Mouse (Mus musculus) left cerebral cortex, adult 11 months (tissue): ENCODE results near the gene Snx29.

Experiments used
- DNase-seq: peaks from one replicate; pipeline ENCODE4 v3.0.0; 2022; ENCODE audit warnings: low spot score

The Snx29 gene

DNA sequence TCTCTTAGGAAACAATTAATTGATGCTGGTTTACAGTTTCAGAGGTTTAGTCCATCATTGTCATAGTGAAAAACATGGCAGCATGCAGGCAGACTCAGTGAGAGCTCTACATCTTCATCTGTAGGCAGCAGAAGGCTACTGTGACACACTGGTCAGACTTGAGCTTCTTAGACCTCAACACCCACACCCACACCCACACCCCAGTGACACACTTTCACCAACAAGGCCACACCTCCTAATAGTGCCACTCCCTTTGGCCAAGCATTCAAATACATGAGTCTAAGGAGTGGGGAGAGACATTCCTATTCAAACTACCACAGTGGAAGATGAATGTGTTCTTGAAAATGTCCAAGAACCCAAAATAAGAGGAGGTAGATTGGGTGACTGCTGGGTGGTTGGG is 460.6 kb downstream of the Snx29 start:
- DNase-seq = no peak

DNA sequence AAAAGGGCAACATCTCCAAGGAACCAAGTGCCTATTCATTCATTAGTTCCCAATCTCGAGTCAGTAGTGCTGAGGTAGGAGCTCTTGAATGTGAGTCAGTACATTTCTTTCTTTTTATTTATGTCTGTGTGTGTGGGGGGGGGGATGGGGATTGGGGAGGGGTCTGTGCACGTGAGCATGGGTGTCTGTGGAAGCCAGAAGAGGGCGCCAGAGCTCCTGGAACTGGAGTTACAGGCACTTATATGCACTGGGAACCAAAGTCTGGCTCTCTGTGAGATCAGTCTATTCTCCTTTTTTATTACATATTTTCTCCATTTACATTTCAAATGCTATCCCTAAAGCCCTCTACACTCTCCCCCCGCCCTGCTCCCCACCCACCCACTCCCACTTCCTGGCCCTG is 461.6 kb downstream of the Snx29 start:
- no peak for DNase-seq

DNA sequence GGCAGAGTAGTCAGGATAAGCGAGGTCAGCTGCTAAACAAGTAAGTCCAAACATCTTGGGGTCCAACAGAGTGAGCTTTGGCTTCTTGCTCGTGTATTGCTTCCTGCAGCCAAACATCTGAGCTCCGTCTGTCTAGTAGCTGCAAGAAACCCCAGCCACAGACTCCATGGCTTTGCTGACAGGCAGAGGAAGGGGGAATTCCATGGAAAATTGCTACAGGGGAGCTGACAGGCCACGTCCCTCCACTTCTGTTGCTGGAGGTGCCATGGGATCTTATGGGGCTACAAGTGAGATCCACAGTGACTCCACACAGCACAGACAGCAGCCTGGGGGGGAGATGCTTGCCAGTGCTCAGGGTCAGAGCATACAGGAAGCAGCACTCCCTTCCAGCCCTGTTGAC is 463.1 kb downstream of the Snx29 start:
- DNase-seq = no peak

DNA sequence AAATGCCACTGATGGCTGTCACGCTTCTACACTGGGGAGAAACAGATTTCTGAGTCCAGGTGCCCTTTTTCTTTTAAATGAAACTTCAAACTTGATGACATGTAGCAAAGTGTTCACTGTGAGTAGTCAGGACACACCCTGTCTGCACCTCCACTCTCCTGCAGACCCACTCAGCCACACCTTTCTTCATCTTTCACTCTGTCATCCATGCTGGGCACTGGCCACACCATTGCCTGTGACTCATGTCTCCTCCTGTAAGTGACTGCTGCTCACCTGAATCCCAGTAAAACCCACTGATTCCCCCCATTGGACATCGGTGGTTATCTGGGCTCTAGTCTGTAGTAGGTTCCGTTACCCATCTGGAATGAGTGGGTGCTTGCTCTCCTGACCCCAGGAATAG is 467.8 kb downstream of the Snx29 start:
- DNase-seq = no peak

DNA sequence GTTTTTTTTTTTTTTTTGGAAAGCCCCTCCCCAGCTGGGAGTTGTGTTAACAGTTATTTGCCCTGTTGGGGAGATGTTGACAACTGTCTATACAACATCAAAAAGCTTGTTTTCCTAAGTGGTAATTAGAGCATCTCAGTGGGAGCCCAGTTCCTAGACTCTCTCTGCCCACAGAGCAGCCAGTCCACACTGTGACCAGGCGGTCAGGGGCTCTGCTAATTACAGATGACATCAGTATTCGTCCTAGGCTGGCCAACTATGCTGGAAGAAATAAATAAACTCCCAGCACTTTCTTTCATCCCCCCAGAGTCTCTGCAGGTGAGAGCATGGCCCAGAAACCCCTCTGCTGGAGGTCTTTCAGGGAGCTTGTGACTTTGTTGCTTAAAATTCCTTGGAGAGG is 470.7 kb downstream of the Snx29 start:
- DNase-seq = no peak

DNA sequence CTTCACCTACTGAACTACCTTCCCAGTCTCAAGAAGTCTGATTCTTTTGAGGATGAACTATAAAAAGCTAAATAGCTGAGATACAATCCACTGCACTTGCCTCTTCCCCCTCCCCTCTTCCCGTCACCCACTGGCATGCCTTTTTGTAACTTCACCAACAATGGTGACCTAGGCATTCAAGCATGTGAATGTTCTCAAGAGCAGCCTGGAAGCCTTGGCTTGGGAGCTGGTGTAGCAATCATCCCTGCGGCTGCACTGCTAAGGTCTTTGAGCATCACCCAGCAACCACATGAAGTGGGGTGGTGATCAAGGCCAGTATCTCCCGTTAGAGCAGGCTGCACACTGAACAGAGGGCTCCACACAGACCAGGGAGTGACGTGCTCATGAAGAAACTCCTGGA is 471.9 kb downstream of the Snx29 start:
- DNase-seq = no peak

DNA sequence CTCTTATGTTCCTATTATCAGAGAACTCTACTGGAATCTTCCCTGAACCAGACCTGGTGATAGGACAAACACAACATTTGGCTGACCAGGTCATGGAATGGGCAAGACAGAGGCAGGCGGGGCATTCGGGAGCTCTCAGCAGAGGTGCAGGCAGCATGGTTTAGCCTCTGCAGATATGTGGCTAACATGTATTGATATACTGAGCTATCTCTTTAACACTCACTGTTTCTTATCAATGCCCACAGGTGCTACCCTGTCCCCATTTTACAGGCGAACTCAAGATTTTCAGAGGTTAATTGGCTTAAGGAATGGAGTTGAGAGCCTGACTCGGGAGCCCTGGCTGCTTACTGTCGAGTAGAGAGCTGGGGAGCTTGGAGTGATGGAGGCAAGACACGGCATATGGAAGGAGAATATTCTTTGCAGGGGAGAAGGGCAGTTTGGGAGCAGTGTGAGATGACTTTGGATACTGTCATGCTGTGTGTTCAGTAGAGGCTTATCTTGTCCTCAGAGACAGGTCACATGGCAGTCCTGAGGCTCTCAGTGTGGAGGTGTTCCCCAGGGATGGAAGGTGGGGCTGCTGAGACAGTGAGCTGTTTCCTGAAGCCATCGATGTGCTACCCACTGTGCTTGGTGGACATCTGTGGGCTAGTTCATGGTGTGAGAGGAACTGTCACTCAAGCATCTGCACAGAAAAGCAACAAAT is 473.2 kb downstream of the Snx29 start:
- DNase-seq = no peak

DNA sequence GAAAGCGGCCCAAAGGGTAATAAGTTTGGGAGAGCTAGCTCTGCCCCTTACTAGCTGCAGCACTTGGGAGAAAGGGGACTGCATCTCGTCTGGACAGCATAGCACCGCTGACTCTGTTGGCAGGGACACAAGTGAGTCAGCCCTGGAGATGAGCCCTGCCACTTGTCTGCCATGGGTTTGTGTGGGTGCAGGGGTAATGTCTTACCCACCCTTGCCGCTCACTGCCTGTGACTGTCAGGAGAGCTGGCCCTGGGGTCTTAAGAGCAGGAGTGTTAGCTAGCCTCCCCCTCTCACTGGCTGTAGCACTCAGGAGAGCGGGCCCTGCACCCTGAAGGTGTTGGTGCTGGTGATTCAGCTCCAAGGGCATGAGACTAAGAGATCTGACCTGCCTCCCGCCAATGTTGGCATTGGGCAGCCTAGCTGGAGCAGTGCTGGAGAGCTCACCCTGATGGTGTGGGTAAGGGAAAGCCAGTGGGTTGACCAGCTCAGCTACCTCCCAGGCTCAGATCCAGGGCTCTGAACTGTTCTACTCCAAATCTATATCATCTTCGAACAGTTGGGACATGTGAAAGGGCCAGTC is 479.3 kb downstream of the Snx29 start:
- DNase-seq = no peak
